22 mouse cellular contexts compared by ENCODE assay signal in genomic region chr3:60046221-60046913, GRCm38 (mm10). TPM values are rescaled to one million over a fixed set of nuclear protein-coding genes. Genes with fewer than 3 reads are reported as not detected.
"Had no signal": no experiment of that assay in that cellular context is flagged by ENCODE, and none has a peak within 500 bp of the region (broad histone marks: within the 10 kb centered on the region; RNA-seq: fewer than 3 reads in every experiment).

No protein-coding gene starts in this region.

- H3K4me2 ChIP-seq: hindbrain, embryonic 14.5 days; limb, embryonic 15.5 days; neural tube, embryonic 15.5 days had no signal

- H3K27ac ChIP-seq: hindbrain, embryonic 14.5 days; limb, embryonic 15.5 days; midbrain, embryonic 10.5 days; neural tube, embryonic 15.5 days had no signal

- DNase-seq: layer of hippocampus, adult 9-11 months; layer of hippocampus, postnatal 36 days; lung, adult 18-20 months; lung, postnatal 4 days; midbrain, embryonic 14.5 days; right cerebral cortex, adult 18-20 months; right cerebral cortex, postnatal 25 days; thymus, adult 2 months; thymus, postnatal 36 days had no signal

- H3K27me3 ChIP-seq: limb, embryonic 15.5 days; neural tube, embryonic 15.5 days had no signal

- H3K9ac ChIP-seq: hindbrain, embryonic 14.5 days; limb, embryonic 15.5 days; neural tube, embryonic 15.5 days had no signal

- H3K4me3 ChIP-seq: limb, embryonic 15.5 days; midbrain, embryonic 10.5 days; myocyte; neural tube, embryonic 15.5 days had no signal

- H3K4me1 ChIP-seq: limb, embryonic 15.5 days; midbrain, embryonic 10.5 days; neural tube, embryonic 15.5 days had no signal

- ATAC-seq: lung, postnatal 0 days had no signal

- H3K36me3 ChIP-seq: limb, embryonic 15.5 days; midbrain, embryonic 10.5 days; neural tube, embryonic 15.5 days had no signal

- H3K9me3 ChIP-seq: limb, embryonic 15.5 days; midbrain, embryonic 10.5 days; neural tube, embryonic 15.5 days had no signal

RNA-seq across cellular contexts. Expression of gene Aadac, which starts 20.9 kb away (rescaled TPM):
- total RNA-seq: layer of hippocampus, adult 18-20 months; layer of hippocampus, postnatal 36 days; left cerebral cortex, adult 8-10 months; left cerebral cortex, postnatal 25 days; megakaryocyte, adult 5-6 weeks had no signal
- polyA plus RNA-seq: hindbrain, embryonic 14.5 days; limb, embryonic 11.5 days; midbrain, embryonic 10.5 days; midbrain, embryonic 14.5 days; myocyte; neural tube, embryonic 11.5 days had no signal

RNA-seq across cellular contexts. Expression of gene Sucnr1, which starts 35.3 kb away (rescaled TPM):
- total RNA-seq: layer of hippocampus, adult 18-20 months; layer of hippocampus, postnatal 36 days; left cerebral cortex, adult 8-10 months; left cerebral cortex, postnatal 25 days had no signal
- polyA plus RNA-seq: hindbrain, embryonic 14.5 days; limb, embryonic 11.5 days; lung, postnatal 0 days; midbrain, embryonic 10.5 days; midbrain, embryonic 14.5 days; myocyte; neural tube, embryonic 11.5 days; neural tube, embryonic 15.5 days had no signal

RNA-seq across cellular contexts. Expression of gene Aadacl2, which starts 39.8 kb away (rescaled TPM):
- total RNA-seq: layer of hippocampus, adult 18-20 months; layer of hippocampus, postnatal 36 days; left cerebral cortex, adult 8-10 months; left cerebral cortex, postnatal 25 days; megakaryocyte, adult 5-6 weeks had no signal
- polyA plus RNA-seq: hindbrain, embryonic 14.5 days; limb, embryonic 11.5 days; lung, postnatal 0 days; midbrain, embryonic 10.5 days; midbrain, embryonic 14.5 days; myocyte; neural tube, embryonic 11.5 days; neural tube, embryonic 15.5 days; small intestine, adult 2 months; thymus, adult 2 months had no signal
